Mouse (Mus musculus): Measurements from ENCODE around the gene Rcor3.

DNA sequence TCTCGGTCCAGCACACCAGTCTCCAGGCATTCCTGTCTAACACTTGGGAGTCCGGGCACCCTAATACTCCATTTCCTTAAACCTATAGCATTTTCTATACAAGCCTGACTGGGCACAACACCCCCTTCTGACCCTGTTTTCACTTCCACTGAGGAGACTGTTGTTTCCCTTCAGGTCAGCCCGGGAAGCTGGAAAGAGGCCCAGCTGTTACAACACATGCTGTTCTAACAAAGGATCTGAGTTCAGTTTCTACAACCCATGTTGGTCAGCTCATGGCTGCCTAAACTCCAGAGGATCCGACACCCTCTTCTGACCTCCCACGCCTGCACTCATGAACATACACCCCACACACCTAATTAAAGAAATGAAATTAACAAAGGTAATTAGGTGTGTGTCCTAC lies 84.9 kb downstream of the Rcor3 start:
- TF ChIP-seq CTCF (IDR thresholded peaks at IDR 0.05; ENCODE audit: low read depth) (no peak), EP300 (optimal IDR thresholded peaks at IDR 0.05) (no peak)

Measured in stomach, postnatal 0 days (tissue).